Mouse (Mus musculus): ENCODE measurements around the gene Gm49388. TPM values are rescaled to one million over a fixed set of nuclear protein-coding genes. Genes with fewer than 3 reads are reported as not detected.

The Gm49388 gene
- total RNA-seq (2014; rRNA removed) (not detected in 2 replicates), polyA plus RNA-seq (2012; rRNA removed) (not detected in 2 replicates)

DNA sequence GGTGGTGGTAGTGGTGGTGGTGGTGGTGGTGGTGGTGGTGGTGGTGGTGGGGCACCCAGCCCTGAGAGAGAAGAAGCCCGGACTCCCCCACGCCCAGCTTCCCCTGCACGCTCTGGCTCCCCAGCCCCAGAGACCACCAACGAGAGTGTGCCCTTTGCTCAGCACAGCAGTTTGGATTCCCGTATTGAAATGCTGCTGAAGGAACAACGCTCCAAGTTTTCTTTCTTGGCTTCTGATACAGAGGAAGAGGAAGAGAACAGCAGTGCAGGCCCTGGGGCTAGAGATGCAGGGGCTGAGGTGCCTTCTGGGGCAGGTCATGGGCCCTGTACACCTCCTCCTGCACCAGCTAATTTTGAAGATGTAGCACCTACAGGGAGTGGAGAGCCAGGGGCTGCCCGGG is at the start of gene Gm49388:
Gm49388 (plus strand) TSS at position 301 of the 400 bp plus-strand sequence.
- Histone ChIP-seq H3K9ac (ENCODE audit: low read depth, low read length) (no peak within 1 kb of the TSS), H3K4me3 (ENCODE audit: insufficient read depth, low read depth, low read length) (no peak within 1 kb of the TSS), H3K27ac (replicated peaks; ENCODE audit: insufficient read depth, low read depth, low read length) (no peak within 1 kb of the TSS), H3K36me3 (ENCODE audit: control insufficient read depth, insufficient read depth, low read length) (peaks cover 70% of the 10 kb centered on the region), H3K79me2 (ENCODE audit: control insufficient read depth, insufficient read depth, low read length) (no peaks in the 10 kb centered on the region; the same call in 1 of the 2 replicates), H3K27me3 (ENCODE audit: control insufficient read depth, insufficient read depth, low read length) (no peaks in the 10 kb centered on the region), H3K4me1 (ENCODE audit: control insufficient read depth, insufficient read depth, low read length) (no peaks in the 10 kb centered on the region)
- WGBS = 94% methylated on average over 7 of the region's 7 CpGs
- DNase-seq (ENCODE audit: extremely low read depth, low read depth, low spot score) = no peak
- TF ChIP-seq CTCF (IDR thresholded peaks at IDR 0.05; ENCODE audit: low read depth, low read length) (no peak), POLR2A (IDR thresholded peaks at IDR 0.05; ENCODE audit: extremely low read depth, insufficient read depth, low read length) (no peak)

DNA sequence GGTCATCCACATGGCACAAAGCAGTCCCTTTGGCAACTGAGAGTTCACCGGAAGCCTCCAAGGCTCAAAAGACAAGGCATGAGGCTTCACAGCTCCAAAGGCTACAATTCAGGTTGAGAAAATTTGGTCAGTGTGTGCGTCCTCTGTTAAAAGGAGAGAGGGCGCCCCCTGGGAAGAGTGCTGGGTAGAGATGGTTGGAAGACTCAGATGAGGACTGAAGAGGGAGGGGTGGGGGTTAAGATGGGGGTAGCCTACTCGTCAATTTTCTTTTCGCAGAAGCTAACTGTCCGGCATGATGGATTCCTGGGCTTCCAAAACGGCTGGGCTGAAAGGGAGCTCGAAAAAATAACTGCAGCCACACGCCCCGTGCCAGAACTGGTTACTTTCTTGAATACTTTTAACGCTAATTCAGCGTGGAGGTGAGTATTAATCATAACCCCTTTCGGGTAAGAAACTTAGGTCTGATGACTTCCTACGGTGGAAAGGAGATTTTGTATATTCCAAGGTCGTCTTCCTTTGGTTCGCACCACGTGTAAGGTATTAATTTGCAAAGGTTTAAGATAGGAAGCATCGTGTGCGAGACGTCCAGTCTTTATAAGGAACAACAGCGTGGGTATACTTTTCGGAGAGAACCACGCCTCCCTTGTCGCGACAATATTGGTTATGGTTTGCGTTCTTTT is 40.9 kb upstream of the Gm49388 start, which contains the start of gene Fbxl19:
Fbxl19 (plus strand) TSS at position 178 of the 680 bp plus-strand sequence.
- Histone ChIP-seq H3K27ac (replicated peaks; ENCODE audit: insufficient read depth, low read depth, low read length) (peak within 1 kb of the TSS; percentile 82), H3K4me1 (ENCODE audit: control insufficient read depth, insufficient read depth, low read length) (peaks cover 2% of the 10 kb centered on the region; the same call in 1 of the 2 replicates), H3K9ac (ENCODE audit: low read depth, low read length) (peak within 1 kb of the TSS; percentile 65), H3K79me2 (ENCODE audit: control insufficient read depth, insufficient read depth, low read length) (no peaks in the 10 kb centered on the region), H3K36me3 (ENCODE audit: control insufficient read depth, insufficient read depth, low read length) (no peaks in the 10 kb centered on the region), H3K4me3 (ENCODE audit: insufficient read depth, low read depth, low read length) (peak within 1 kb of the TSS; percentile 78), H3K27me3 (ENCODE audit: control insufficient read depth, insufficient read depth, low read length) (no peaks in the 10 kb centered on the region)
- DNase-seq (ENCODE audit: extremely low read depth, low read depth, low spot score) = peak; percentile 66
- TF ChIP-seq POLR2A (IDR thresholded peaks at IDR 0.05; ENCODE audit: extremely low read depth, insufficient read depth, low read length) = no peak
- TF ChIP-seq CTCF (IDR thresholded peaks at IDR 0.05; ENCODE audit: low read depth, low read length) = peak; percentile 40; the same call in 1 of the 2 replicates
- WGBS = under 1% methylated on average over 26 of the region's 26 CpGs

DNA sequence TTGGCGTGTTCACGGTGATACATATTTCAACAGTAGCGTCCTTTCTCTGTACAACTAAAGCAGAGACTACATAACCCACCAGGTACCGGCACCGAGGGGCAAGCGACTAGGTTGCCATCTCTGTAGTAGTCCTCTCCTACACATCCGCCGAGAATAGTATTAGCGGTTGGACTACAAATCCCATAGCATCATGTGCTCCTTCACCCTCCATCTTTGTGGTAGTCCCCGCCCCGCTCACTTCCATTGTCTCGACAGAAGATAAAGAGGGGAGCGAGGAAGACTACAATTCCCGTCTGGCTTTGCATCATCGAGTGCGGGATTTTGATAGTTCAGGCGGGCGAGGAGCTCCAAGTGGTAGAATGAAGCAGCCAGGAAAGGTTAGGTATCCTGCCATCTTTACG is 40.2 kb upstream of the Gm49388 start:
- no peak for TF ChIP-seq POLR2A (IDR thresholded peaks at IDR 0.05; ENCODE audit: extremely low read depth, insufficient read depth, low read length)
- no peak for TF ChIP-seq CTCF (IDR thresholded peaks at IDR 0.05; ENCODE audit: low read depth, low read length)
- peak overlapping the region; percentile 82 for H3K27ac ChIP-seq (replicated peaks; ENCODE audit: insufficient read depth, low read depth, low read length)
- peak overlapping the region; percentile 78 for H3K4me3 ChIP-seq (ENCODE audit: insufficient read depth, low read depth, low read length)
- peak; percentile 97 for DNase-seq (ENCODE audit: extremely low read depth, low read depth, low spot score)
- H3K4me1 ChIP-seq (ENCODE audit: control insufficient read depth, insufficient read depth, low read length) = peaks cover 2% of the 10 kb centered on the region; the same call in 1 of the 2 replicates
- H3K36me3 ChIP-seq (ENCODE audit: control insufficient read depth, insufficient read depth, low read length) = no peaks in the 10 kb centered on the region
- under 1% methylated on average over 19 of the region's 19 CpGs for WGBS
- no peaks in the 10 kb centered on the region for H3K79me2 ChIP-seq (ENCODE audit: control insufficient read depth, insufficient read depth, low read length)
- H3K27me3 ChIP-seq (ENCODE audit: control insufficient read depth, insufficient read depth, low read length) = no peaks in the 10 kb centered on the region
- peak overlapping the region; percentile 65 for H3K9ac ChIP-seq (ENCODE audit: low read depth, low read length)

DNA sequence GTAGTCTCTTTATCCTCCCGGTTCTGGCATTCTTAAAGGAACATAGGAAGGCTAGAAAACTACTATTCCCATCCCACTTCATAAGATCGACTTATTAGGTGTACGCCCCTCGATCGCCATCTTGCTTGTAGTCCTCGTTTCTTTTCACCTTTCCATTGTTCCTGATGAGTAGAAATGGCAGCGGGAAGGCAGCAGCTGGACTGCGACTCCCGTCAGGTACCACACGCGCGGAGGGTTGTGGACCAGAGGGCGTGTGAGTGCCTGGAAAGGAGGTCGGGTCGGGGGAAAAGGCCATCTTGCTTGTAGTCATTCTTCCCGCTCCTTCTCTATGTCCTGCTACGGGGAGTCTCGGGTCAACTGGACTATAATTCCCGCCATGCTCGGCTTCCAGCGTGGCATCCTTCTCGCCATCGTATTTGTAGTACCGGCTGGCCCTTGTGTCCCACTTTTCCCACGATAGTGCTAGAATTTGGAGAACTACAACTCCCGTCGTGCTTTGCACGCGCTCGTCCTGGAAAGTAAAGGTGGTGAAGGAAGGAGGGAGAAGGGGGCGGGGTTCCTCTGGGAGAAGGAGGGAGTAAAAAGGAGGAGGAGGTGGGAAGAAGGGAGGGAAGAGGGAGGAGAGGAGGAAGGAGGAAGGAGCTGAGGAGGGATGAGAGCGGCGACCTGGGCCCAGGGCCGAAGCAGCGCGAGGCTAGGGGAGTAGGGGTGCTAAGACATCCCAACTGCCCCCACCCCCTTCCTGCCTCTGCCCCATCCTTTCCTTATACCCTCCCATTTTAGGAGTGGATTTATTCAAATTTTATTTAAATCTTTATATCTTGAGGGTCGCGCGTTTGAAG is 39.5 kb upstream of the Gm49388 start:
- Histone ChIP-seq H3K27ac (replicated peaks; ENCODE audit: insufficient read depth, low read depth, low read length) (peak overlapping the region; percentile 36; the same call in 1 of the 2 replicates), H3K9ac (ENCODE audit: low read depth, low read length) (peak overlapping the region; percentile 34; the same call in 1 of the 2 replicates), H3K4me3 (ENCODE audit: insufficient read depth, low read depth, low read length) (peak overlapping the region; percentile 69), H3K27me3 (ENCODE audit: control insufficient read depth, insufficient read depth, low read length) (no peaks in the 10 kb centered on the region), H3K4me1 (ENCODE audit: control insufficient read depth, insufficient read depth, low read length) (peaks cover 2% of the 10 kb centered on the region; the same call in 1 of the 2 replicates), H3K79me2 (ENCODE audit: control insufficient read depth, insufficient read depth, low read length) (no peaks in the 10 kb centered on the region), H3K36me3 (ENCODE audit: control insufficient read depth, insufficient read depth, low read length) (no peaks in the 10 kb centered on the region; the same call in 1 of the 2 replicates)
- TF ChIP-seq CTCF (IDR thresholded peaks at IDR 0.05; ENCODE audit: low read depth, low read length) = no peak
- no peak for TF ChIP-seq POLR2A (IDR thresholded peaks at IDR 0.05; ENCODE audit: extremely low read depth, insufficient read depth, low read length)
- under 1% methylated on average over 39 of the region's 39 CpGs for WGBS
- peak; percentile 100 for DNase-seq (ENCODE audit: extremely low read depth, low read depth, low spot score)

DNA sequence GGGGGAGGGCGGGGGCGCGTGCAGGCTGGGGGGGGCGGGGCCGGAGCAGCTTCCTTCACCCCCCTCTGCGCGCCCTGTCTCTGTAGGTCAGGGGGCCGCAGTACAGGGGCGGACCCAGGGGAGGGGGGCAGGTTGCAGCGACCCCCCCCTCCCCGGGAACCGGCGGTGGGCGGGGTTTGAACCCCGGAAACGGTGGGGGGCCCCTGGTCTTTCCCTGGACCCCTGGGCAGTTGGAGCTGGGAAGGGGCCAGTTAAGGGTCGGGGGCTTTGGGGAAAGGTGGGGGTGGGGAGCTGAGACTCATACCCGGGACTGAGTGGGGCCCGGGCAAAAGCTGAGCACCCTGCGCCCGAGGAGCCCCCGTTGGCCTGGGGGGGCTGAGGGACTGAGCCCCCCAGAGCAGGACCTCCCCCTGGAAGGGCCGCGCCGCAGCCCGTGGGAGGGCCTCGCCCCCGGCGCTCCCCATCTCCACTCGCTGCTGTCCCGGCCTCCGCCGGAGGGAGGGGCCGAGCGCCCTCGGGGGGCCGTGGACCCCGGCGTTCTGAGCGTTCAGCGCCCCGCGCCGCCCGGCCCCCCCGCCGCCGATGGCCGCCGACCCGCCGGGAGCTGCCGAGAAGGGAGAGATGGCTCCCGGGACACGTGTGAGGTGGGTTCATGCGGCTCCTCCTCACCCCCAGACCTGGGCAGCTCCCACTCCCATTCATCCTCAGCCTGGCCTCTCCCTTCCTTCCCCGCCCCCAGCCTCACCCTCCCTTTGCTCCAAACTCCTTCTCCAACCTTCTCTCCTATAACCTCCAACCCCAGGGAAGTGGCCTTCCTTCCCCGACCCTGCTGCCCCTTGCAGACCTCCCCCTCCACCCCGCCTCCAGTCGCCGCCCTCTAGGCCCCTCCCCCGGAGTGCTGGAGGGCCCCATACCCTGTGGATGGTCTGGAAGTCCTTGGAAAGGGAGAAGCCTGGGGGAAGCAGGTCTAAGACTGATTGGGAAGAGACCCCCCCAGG is 38.6 kb upstream of the Gm49388 start:
- Histone ChIP-seq H3K27ac (replicated peaks; ENCODE audit: insufficient read depth, low read depth, low read length) (no peak overlapping the region), H3K4me3 (ENCODE audit: insufficient read depth, low read depth, low read length) (peak overlapping the region; percentile 69; the same call in 1 of the 2 replicates), H3K79me2 (ENCODE audit: control insufficient read depth, insufficient read depth, low read length) (no peaks in the 10 kb centered on the region), H3K36me3 (ENCODE audit: control insufficient read depth, insufficient read depth, low read length) (peaks cover 3% of the 10 kb centered on the region; the same call in 1 of the 2 replicates), H3K9ac (ENCODE audit: low read depth, low read length) (peak overlapping the region; percentile 52), H3K4me1 (ENCODE audit: control insufficient read depth, insufficient read depth, low read length) (peaks cover 2% of the 10 kb centered on the region; the same call in 1 of the 2 replicates), H3K27me3 (ENCODE audit: control insufficient read depth, insufficient read depth, low read length) (no peaks in the 10 kb centered on the region)
- DNase-seq (ENCODE audit: extremely low read depth, low read depth, low spot score) = no peak
- no peak for TF ChIP-seq POLR2A (IDR thresholded peaks at IDR 0.05; ENCODE audit: extremely low read depth, insufficient read depth, low read length)
- TF ChIP-seq CTCF (IDR thresholded peaks at IDR 0.05; ENCODE audit: low read depth, low read length) = no peak
- WGBS = 9% methylated on average over 61 of the region's 62 CpGs
